Mouse (Mus musculus): ENCODE data around the gene Pdzd2. TPM values are rescaled to one million over a fixed set of nuclear protein-coding genes. Genes with fewer than 3 reads are reported as not detected.
A peak's percentile ranks its signal among the peaks of the same experiment; 100 is the strongest.
"Not testable (repeated sequence)": the region's sequence is repeated elsewhere in the genome, so short reads cannot be mapped to it uniquely, and the experiment has no call there.

Pdzd2 gene
- polyA plus RNA-seq, 1 experiment from 2014 or later = 19.2 TPM

DNA sequence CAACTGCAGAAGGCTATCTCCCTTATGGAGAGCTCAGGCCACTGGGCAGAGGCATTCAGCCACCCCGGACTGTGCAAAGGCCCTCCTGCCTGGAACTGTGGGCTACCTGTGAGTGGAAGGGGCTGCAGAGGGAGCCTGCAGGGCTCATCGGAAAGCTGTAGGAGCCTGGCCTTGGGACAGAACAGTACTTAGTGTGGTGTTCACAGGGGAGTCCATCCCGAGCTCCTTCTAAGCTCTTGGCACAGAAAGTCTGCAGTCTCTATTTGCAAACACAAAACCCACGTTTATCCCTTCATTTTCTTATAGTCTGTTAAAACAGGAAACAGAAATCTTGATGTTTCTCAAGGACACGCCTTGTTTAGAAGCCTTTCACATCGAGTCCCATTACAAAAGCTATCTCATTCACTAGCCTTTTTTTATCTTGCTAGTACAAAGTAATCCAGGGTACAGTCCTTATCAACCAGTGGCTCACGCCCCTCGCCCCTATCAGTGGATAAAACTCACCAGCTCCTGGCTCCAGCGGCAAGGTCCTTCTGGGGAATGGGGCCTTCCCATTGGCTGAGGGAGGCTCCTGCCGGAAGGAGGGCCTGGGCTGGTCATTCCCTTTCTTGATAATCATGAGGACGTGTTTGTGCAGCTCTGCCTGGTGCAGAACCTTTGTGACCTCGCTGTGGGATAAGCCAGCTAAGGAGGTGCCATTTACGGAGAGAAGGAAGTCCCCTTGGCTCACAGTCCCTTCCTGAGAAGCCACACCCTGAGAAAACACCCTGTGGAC is 372.2 kb downstream of the Pdzd2 start:
- H3K27ac ChIP-seq (ENCODE audit: low read length) = peak overlapping the region; percentile 85
- H3K27me3 ChIP-seq (ENCODE audit: control insufficient read depth, insufficient read depth, low read length) = no peaks in the 10 kb centered on the region
- ATAC-seq (replicated peaks; ENCODE audit: extremely low read depth, insufficient read depth, low FRiP score) = peak; percentile 89
- no peaks in the 10 kb centered on the region for H3K9me3 ChIP-seq (replicated peaks; ENCODE audit: control insufficient read depth, low read length)
- 23% methylated on average over 13 of the region's 13 CpGs for WGBS
- H3K4me3 ChIP-seq (ENCODE audit: low read length) = no peak overlapping the region; the same call in 1 of the 2 replicates
- peaks cover 23% of the 10 kb centered on the region for H3K4me1 ChIP-seq (ENCODE audit: control insufficient read depth, insufficient read depth, low read length)
- H3K4me2 ChIP-seq (ENCODE audit: low read depth, low read length) = peak overlapping the region; percentile 22
- peaks cover 5% of the 10 kb centered on the region for H3K36me3 ChIP-seq (ENCODE audit: control insufficient read depth, insufficient read depth)
- no peak overlapping the region for H3K9ac ChIP-seq (ENCODE audit: low read length)

DNA sequence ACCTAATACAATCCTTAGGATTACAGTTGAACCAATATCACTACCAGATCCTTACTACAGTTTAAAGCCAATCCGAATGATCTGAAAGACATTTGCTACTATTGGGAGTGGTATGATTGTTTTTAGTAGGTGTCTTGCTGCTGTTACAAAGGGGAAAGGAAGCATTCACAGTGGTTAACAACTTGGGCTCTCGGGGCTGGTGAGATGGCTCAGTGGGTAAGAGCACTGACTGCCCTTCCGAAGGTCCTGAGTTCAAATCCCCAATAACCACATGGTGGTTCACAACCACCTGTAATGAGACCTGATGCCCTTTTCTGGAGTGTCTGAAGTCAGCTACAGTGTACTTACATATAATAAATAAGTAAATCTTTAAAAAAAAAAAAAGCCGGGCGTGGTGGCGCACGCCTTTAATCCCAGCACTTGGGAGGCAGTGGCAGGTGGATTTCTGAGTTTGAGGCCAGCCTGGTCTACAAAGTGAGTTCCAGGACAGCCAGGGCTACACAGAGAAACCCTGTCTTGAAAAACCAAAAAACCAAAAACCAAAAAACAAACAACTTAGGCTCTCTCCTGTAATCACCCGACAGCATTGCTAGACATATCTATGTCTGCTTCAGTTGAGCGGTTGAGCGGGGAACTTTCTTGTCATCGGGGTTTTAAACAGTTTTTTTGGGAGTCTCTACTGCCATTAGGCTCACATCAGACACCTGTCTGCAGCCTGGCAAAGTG is 373.0 kb downstream of the Pdzd2 start:
- H3K4me2 ChIP-seq (ENCODE audit: low read depth, low read length); H3K9me3 ChIP-seq (replicated peaks; ENCODE audit: control insufficient read depth, low read length); H3K4me3 ChIP-seq (ENCODE audit: low read length); H3K27me3 ChIP-seq (ENCODE audit: control insufficient read depth, insufficient read depth, low read length); H3K36me3 ChIP-seq (ENCODE audit: control insufficient read depth, insufficient read depth); ATAC-seq (replicated peaks; ENCODE audit: extremely low read depth, insufficient read depth, low FRiP score); H3K9ac ChIP-seq (ENCODE audit: low read length): not testable (repeated sequence)
- WGBS = 91% methylated on average over 11 of the region's 11 CpGs
- H3K27ac ChIP-seq (ENCODE audit: low read length) = peak overlapping the region; percentile 85
- peaks cover 23% of the 10 kb centered on the region for H3K4me1 ChIP-seq (ENCODE audit: control insufficient read depth, insufficient read depth, low read length)

DNA sequence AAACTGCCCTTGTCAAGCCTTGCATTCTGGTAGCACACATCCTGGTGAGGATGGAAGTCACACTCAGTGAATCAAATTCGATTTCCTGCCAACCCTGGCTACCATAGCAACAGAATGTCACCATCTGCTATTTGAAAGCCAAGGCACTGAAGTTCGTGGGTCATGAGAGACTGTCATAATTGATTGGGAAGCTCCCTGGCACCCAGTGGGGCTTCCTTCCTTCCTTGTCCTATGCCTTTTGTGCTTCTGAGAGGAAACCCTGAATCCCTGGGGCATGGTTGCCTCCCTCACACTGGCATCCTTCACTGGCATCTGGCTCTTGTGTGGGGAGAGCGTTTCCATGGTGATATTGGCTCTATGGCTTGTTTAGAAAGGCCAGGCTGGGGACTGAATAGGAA is 373.7 kb downstream of the Pdzd2 start:
- H3K9ac ChIP-seq (ENCODE audit: low read length) = no peak overlapping the region
- no peak overlapping the region for H3K4me3 ChIP-seq (ENCODE audit: low read length)
- H3K27me3 ChIP-seq (ENCODE audit: control insufficient read depth, insufficient read depth, low read length) = no peaks in the 10 kb centered on the region
- H3K4me2 ChIP-seq (ENCODE audit: low read depth, low read length) = no peak overlapping the region
- no peak overlapping the region for H3K27ac ChIP-seq (ENCODE audit: low read length)
- H3K36me3 ChIP-seq (ENCODE audit: control insufficient read depth, insufficient read depth) = peaks cover 8% of the 10 kb centered on the region
- peaks cover 21% of the 10 kb centered on the region for H3K4me1 ChIP-seq (ENCODE audit: control insufficient read depth, insufficient read depth, low read length)
- WGBS = 63% methylated on average over 3 of the region's 3 CpGs
- H3K9me3 ChIP-seq (replicated peaks; ENCODE audit: control insufficient read depth, low read length) = no peaks in the 10 kb centered on the region
- no peak for ATAC-seq (replicated peaks; ENCODE audit: extremely low read depth, insufficient read depth, low FRiP score)

DNA sequence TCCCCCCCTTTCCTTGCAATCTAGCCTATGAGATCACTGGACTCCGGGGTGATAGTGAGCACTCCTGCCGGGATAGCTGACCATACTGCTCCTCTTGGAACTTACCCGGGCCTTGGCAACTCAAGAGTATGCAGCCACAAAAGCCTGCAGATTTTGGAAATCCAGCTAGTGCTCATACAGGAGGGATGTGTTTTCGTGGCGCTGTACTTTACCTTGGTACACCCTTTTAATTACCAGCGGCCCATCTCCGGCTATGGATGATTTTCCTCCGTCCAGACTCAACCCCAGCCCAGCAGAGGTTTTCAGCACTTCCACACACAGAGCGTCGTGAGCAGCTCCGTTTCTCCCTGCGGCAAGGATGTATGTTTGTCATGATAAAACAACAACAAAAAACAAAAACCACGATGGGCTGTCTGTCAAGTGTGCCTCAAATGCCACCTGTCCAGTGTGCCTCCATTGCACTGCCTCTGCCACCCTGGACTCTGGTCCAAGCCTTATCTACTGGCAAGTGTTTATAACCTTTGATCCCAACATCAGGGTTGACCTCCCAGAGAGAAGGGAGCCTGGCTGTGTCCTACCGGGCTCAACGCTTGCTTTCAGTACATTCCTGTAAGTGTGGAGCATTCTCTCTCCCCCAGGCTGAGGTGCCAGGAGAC is 374.2 kb downstream of the Pdzd2 start:
- Histone ChIP-seq H3K9ac (ENCODE audit: low read length) (no peak overlapping the region), H3K27ac (ENCODE audit: low read length) (no peak overlapping the region), H3K4me1 (ENCODE audit: control insufficient read depth, insufficient read depth, low read length) (peaks cover 21% of the 10 kb centered on the region), H3K9me3 (replicated peaks; ENCODE audit: control insufficient read depth, low read length) (no peaks in the 10 kb centered on the region), H3K4me3 (ENCODE audit: low read length) (no peak overlapping the region), H3K36me3 (ENCODE audit: control insufficient read depth, insufficient read depth) (peaks cover 10% of the 10 kb centered on the region), H3K27me3 (ENCODE audit: control insufficient read depth, insufficient read depth, low read length) (no peaks in the 10 kb centered on the region), H3K4me2 (ENCODE audit: low read depth, low read length) (no peak overlapping the region)
- 70% methylated on average over 15 of the region's 15 CpGs for WGBS
- no peak for ATAC-seq (replicated peaks; ENCODE audit: extremely low read depth, insufficient read depth, low FRiP score)

DNA sequence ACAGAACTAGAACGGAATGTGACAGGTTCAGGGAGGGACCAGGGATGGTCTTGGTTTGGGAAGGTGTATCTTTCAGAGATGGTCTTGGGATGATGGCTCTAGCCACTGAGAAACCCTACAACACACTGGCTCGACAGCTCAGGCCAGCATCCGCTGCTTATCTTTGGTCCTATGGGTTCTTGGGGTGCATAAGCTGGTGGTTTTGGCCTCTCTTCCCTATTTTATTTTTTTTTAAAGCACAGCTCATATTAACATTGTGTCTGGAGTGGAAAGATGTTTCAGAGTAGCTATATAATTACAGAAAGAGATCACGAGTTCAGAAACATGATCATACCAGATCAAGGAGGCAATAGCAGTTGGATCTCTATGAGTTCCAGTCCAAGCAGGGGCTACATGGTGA is 375.6 kb downstream of the Pdzd2 start:
- H3K9me3 ChIP-seq (replicated peaks; ENCODE audit: control insufficient read depth, low read length) = no peaks in the 10 kb centered on the region

DNA sequence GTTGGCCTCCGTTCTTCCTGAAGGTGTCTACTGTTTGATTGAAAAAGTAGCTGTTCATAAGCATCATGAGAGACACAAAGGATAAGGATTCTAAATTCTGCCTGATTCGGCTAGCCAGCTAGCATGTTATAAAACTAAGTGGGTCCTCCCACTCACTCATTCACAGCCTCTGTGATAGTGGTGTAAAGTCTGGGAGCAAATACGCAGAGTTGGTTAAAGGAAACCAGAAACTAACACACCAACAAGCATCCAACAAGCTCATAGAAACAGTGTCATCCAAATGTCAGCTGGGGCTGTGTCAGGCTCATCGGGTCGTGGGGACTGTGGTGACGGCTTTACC is 377.1 kb downstream of the Pdzd2 start:
- Histone ChIP-seq H3K9ac (ENCODE audit: low read length) (no peak overlapping the region), H3K4me1 (ENCODE audit: control insufficient read depth, insufficient read depth, low read length) (peaks cover 12% of the 10 kb centered on the region), H3K27ac (ENCODE audit: low read length) (no peak overlapping the region), H3K4me3 (ENCODE audit: low read length) (no peak overlapping the region), H3K4me2 (ENCODE audit: low read depth, low read length) (no peak overlapping the region), H3K36me3 (ENCODE audit: control insufficient read depth, insufficient read depth) (peaks cover 10% of the 10 kb centered on the region), H3K27me3 (ENCODE audit: control insufficient read depth, insufficient read depth, low read length) (no peaks in the 10 kb centered on the region), H3K9me3 (replicated peaks; ENCODE audit: control insufficient read depth, low read length) (no peaks in the 10 kb centered on the region)
- no peak for ATAC-seq (replicated peaks; ENCODE audit: extremely low read depth, insufficient read depth, low FRiP score)
- WGBS = 82% methylated on average over 6 of the region's 6 CpGs

More for the DNA sequence above, 375.6 kb downstream of the Pdzd2 start:
- no peak for ATAC-seq (replicated peaks; ENCODE audit: extremely low read depth, insufficient read depth, low FRiP score)
- Histone ChIP-seq H3K27me3 (ENCODE audit: control insufficient read depth, insufficient read depth, low read length) (no peaks in the 10 kb centered on the region), H3K9ac (ENCODE audit: low read length) (no peak overlapping the region), H3K27ac (ENCODE audit: low read length) (no peak overlapping the region), H3K36me3 (ENCODE audit: control insufficient read depth, insufficient read depth) (peaks cover 10% of the 10 kb centered on the region), H3K4me2 (ENCODE audit: low read depth, low read length) (no peak overlapping the region), H3K4me1 (ENCODE audit: control insufficient read depth, insufficient read depth, low read length) (peaks cover 21% of the 10 kb centered on the region), H3K4me3 (ENCODE audit: low read length) (no peak overlapping the region)
- WGBS = 85% methylated on average over 4 of the region's 4 CpGs

DNA sequence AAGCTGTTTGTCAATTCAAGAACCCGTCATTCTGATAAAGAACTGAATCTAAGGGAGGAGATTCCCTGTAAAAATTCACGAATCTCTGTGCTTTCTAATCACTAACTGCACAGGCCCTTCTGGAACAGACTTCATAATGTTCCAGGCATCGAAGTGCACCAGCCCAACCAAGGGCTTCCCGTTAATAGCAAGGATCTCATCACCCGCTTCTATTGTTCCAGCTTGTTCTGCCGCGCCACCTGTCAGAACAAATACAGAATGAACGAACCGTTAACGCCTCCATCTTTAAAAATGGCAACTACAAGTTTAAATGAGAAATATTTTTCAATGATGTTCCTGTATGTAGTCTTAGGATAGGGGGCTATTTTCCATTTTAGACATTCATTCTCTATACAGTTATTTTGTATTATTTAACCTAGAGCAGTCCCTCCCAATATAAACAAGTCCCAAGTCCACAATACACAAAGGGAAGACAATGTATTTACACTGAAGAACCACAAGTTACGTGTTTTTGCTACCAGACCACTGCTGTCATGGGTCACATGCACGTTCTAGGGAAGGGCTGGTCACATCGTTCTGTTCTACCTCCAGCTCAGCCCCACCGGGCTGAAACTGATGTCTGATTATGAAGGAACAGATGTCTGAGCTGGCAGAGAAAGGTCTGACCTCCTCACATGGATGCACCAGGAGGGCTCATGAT is 377.6 kb downstream of the Pdzd2 start:
- WGBS = 86% methylated on average over 14 of the region's 14 CpGs

DNA sequence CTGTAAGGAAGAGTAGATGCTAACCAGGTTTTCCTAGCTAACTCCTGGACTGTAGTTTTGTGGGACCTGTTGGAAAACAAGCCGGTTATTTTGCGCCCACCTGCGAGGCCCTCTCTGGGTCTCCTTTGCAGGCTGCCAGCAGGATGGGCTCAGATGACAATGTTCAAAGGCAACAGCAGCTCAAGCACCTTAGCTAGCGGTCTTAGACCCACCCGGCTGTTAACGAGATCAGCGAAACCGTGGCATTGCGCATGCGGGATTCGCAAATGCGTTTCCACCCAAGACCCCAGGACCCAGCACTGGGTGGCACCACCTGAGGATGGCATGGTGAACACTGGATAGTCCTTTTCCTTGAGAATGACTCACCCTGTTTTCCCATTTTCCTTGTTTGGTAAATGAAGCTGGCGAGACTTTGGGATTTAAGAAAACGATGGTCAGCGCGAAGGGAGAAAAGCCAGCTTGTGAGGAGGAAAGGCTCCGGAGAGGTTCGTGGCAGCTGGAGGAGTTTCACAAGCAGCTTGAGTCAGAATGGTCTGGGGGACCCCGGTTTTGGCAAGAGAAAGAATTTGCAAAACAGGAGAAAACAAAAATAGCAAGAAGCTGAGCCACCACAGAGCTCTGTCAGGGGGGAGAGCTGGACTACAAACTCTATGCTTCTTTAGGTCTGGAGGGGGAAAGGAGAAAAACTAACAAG is 379.1 kb downstream of the Pdzd2 start:
- H3K27ac ChIP-seq (ENCODE audit: low read length) = no peak overlapping the region
- WGBS = 73% methylated on average over 19 of the region's 19 CpGs

More for the DNA sequence above, 377.6 kb downstream of the Pdzd2 start:
- H3K9ac ChIP-seq (ENCODE audit: low read length) = no peak overlapping the region
- H3K27ac ChIP-seq (ENCODE audit: low read length) = no peak overlapping the region
- no peaks in the 10 kb centered on the region for H3K27me3 ChIP-seq (ENCODE audit: control insufficient read depth, insufficient read depth, low read length)
- no peak for ATAC-seq (replicated peaks; ENCODE audit: extremely low read depth, insufficient read depth, low FRiP score)
- peaks cover 10% of the 10 kb centered on the region for H3K36me3 ChIP-seq (ENCODE audit: control insufficient read depth, insufficient read depth)
- H3K9me3 ChIP-seq (replicated peaks; ENCODE audit: control insufficient read depth, low read length) = no peaks in the 10 kb centered on the region
- H3K4me1 ChIP-seq (ENCODE audit: control insufficient read depth, insufficient read depth, low read length) = peaks cover 7% of the 10 kb centered on the region
- no peak overlapping the region for H3K4me3 ChIP-seq (ENCODE audit: low read length)
- no peak overlapping the region for H3K4me2 ChIP-seq (ENCODE audit: low read depth, low read length)

More for the DNA sequence above, 379.1 kb downstream of the Pdzd2 start:
- H3K4me1 ChIP-seq (ENCODE audit: control insufficient read depth, insufficient read depth, low read length) = no peaks in the 10 kb centered on the region
- H3K4me3 ChIP-seq (ENCODE audit: low read length) = no peak overlapping the region
- no peaks in the 10 kb centered on the region for H3K9me3 ChIP-seq (replicated peaks; ENCODE audit: control insufficient read depth, low read length)
- H3K4me2 ChIP-seq (ENCODE audit: low read depth, low read length) = no peak overlapping the region
- H3K9ac ChIP-seq (ENCODE audit: low read length) = no peak overlapping the region
- no peak for ATAC-seq (replicated peaks; ENCODE audit: extremely low read depth, insufficient read depth, low FRiP score)
- H3K36me3 ChIP-seq (ENCODE audit: control insufficient read depth, insufficient read depth) = peaks cover 10% of the 10 kb centered on the region
- no peaks in the 10 kb centered on the region for H3K27me3 ChIP-seq (ENCODE audit: control insufficient read depth, insufficient read depth, low read length)

Measured in heart, embryonic 16.5 days (tissue).